Mouse (Mus musculus) liver, adult 2 months (tissue): ENCODE measurements around the gene Rnf187. TPM values are rescaled to one million over a fixed set of nuclear protein-coding genes. Genes with fewer than 3 reads are reported as not detected.

ENCODE experiments used
- DNase-seq: peaks from one replicate; pipeline ENCODE4 v3.0.0-alpha.2; 2011; ENCODE audit warnings: low read depth, low spot score; ENCODE audit errors: extremely low read depth
- H3K27ac ChIP-seq: fragments of 200-500 bp; replicated peaks from 2 replicates; pipeline ENCODE4 v1.5.1; 2012; ENCODE audit warnings: low read depth, mild to moderate bottlenecking, control low read depth, inconsistent platforms, low read length; ENCODE audit not compliant: insufficient read depth
- H3K27me3 ChIP-seq: fragments of 200-500 bp; 2 replicates; pipeline ENCODE4 v1.6.1; 2012; ENCODE audit warnings: mild to moderate bottlenecking, moderate library complexity, low read length, inconsistent platforms; ENCODE audit not compliant: control insufficient read depth, insufficient read depth
- H3K36me3 ChIP-seq: fragments of 200-500 bp; 2 replicates; pipeline ENCODE4 v1.6.1; 2012; ENCODE audit warnings: low read length, inconsistent platforms; ENCODE audit not compliant: control insufficient read depth, insufficient read depth
- H3K4me1 ChIP-seq: fragments of 200-500 bp; 2 replicates; pipeline ENCODE4 v1.6.1; 2011; ENCODE audit warnings: low read length; ENCODE audit not compliant: control insufficient read depth, insufficient read depth
- H3K4me3 ChIP-seq: fragments of 200-500 bp; 2 replicates; pipeline ENCODE4 v1.5.1; 2011; ENCODE audit warnings: low read depth, mild to moderate bottlenecking, control low read depth, low read length, moderate library complexity; ENCODE audit not compliant: insufficient read depth
- H3K79me2 ChIP-seq: fragments of 200-500 bp; 2 replicates; pipeline ENCODE4 v1.6.1; 2012; ENCODE audit warnings: inconsistent platforms, mild to moderate bottlenecking, low read length, moderate library complexity; ENCODE audit not compliant: control insufficient read depth, insufficient read depth
- H3K9ac ChIP-seq: fragments of 200-500 bp; 2 replicates; pipeline ENCODE4 v1.6.1; 2012; ENCODE audit warnings: low read depth, mild to moderate bottlenecking, control low read depth, inconsistent platforms, low read length
- CTCF ChIP-seq: fragments of 200-500 bp; IDR thresholded peaks from 2 replicates; pipeline ENCODE4 v1.5.1; 2011; ENCODE audit warnings: low read depth, low read length, control low read depth
- POLR2A ChIP-seq: fragments of 200-500 bp; IDR thresholded peaks from 2 replicates; pipeline ENCODE4 v1.6.1; 2011; ENCODE audit warnings: low read length, control low read depth; ENCODE audit not compliant: insufficient read depth; ENCODE audit errors: extremely low read depth
- WGBS: fragments of 180-500 bp; shearing (Covaris S2); methylation state at CpG from one replicate; pipeline ENCODE4 v1.1.7; 2018; 5-methylcytosine and 5-hydroxymethylcytosine counted together
- polyA plus RNA-seq: library from polyadenylated mRNA; depleted of rRNA; stranded (reverse); fragments of >200 nt; gene quantifications from 2 replicates; pipeline ENCODE4 v1.2.3, GENCODE M21; 2012
- total RNA-seq: library from RNA; depleted of rRNA; stranded (reverse); fragments of >200 nt; gene quantifications from 2 replicates; pipeline ENCODE4 v1.2.3, GENCODE M21; 2014

The Rnf187 gene
- total and polyA plus RNA-seq, 2 experiments, result 63.7 to 134 TPM

DNA sequence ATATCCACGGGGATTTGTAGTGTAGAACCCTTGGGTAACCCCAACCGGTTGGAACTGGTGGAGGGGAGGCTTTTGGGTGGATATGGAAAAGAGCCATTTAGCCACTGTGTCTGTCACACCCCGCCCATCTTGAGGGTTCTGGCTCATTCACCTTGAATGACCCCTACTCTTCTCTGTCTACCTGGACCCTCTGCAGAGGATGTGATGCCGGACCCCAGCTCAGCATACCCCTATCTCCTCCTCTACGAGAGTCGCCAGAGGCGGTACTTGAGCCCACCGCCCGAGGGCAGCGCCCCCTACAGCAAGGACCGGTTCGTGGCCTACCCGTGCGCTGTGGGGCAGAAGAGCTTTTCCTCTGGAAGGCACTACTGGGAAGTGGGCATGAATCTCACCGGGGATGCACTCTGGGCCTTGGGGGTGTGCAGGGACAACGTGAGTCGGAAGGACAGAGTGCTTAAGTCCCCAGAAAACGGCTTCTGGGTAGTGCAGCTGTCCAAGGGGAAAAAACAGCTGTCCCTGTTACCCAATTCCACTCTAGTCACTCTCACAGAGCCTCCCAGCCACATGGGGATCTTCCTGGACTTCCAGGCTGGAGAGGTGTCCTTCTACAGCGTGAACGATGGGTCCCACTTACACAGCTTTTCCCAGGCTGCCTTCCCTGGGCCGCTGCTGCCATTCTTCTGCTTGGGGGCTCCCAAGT is 32.3 kb upstream of the Rnf187 start:
- H3K79me2 ChIP-seq, result no peaks in the 10 kb centered on the region
- no peaks in the 10 kb centered on the region for H3K4me1 ChIP-seq
- no peak for DNase-seq
- no peak overlapping the region for H3K9ac ChIP-seq
- TF ChIP-seq CTCF (peak; percentile 22; the same call in 1 of the 2 replicates), POLR2A (no peak)
- H3K27ac ChIP-seq, result no peak overlapping the region
- 90% methylated on average over 21 of the region's 21 CpGs for WGBS
- H3K36me3 ChIP-seq, result no peaks in the 10 kb centered on the region
- no peaks in the 10 kb centered on the region for H3K27me3 ChIP-seq
- no peak overlapping the region for H3K4me3 ChIP-seq

DNA sequence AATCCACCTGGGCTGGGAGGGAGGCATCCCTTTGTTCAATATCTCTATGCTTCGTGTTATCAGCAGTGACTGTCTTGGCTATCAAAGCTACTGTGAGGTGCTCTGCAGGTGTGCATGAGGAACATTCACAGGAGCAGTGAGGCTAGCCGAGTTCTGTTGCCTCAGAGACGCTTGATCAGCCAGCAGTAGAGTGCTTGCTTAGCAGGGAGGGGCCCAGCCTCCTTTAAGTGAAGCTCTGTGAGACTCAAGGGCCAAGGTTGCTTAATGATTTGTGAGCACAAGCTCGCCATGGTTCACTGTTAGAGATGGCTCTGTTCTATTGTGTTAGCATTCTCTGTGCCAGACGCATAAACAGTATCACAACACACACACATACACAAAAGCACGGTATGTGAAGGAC is 30.9 kb upstream of the Rnf187 start:
- H3K9ac ChIP-seq, result no peak overlapping the region
- no peaks in the 10 kb centered on the region for H3K79me2 ChIP-seq
- H3K4me1 ChIP-seq, result no peaks in the 10 kb centered on the region
- no peaks in the 10 kb centered on the region for H3K27me3 ChIP-seq
- DNase-seq, result no peak
- TF ChIP-seq CTCF, result no peak
- TF ChIP-seq POLR2A, result no peak
- H3K4me3 ChIP-seq, result no peak overlapping the region
- H3K36me3 ChIP-seq, result no peaks in the 10 kb centered on the region
- 73% methylated on average over 6 of the region's 6 CpGs for WGBS
- no peak overlapping the region for H3K27ac ChIP-seq

DNA sequence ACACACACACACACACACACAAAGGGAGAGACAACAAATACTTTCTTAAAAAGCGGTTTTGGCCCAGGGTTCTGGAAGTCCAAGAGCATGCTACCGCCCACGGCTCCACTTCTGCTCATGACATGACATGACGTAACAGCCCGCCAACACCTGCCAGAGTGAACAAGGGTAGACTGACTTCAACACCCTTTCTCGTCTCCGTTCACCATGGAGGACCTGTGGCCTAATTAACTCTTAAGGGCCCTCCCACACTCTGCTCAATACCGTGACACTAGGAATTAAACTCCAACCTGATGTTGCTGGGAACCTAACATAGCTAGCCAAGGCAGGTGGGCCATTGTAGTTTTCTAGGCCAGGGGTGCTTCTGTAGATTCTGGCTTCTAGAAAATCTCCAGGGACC is 30.3 kb upstream of the Rnf187 start:
- Histone ChIP-seq H3K9ac (no peak overlapping the region), H3K4me3 (no peak overlapping the region), H3K4me1 (no peaks in the 10 kb centered on the region), H3K36me3 (no peaks in the 10 kb centered on the region), H3K79me2 (no peaks in the 10 kb centered on the region), H3K27ac (no peak overlapping the region), H3K27me3 (no peaks in the 10 kb centered on the region)
- TF ChIP-seq POLR2A, result no peak
- TF ChIP-seq CTCF, result no peak
- WGBS, result 23% methylated on average over 8 of the region's 8 CpGs
- DNase-seq, result no peak

DNA sequence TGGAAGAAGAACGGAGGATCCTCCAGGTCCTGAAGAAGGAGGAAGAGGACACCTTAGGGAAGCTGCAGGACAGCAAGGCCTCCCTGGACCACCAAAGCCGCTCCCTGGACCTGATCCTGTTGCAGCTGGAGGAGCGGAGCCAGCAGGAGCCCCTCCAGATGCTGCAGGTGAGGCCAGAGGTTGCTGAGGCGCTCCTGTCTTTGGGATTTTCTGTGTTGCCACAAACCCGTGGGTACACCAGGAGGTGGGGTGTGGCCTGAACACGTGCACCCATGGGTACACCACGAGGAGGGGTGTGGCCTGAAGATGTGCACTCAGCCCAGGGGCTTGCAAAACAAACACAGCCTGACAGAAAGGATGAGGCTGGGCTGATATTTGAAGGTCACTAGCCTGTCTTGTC is 29.8 kb upstream of the Rnf187 start:
- H3K9ac ChIP-seq, result no peak overlapping the region
- no peaks in the 10 kb centered on the region for H3K36me3 ChIP-seq
- WGBS, result 71% methylated on average over 7 of the region's 7 CpGs
- no peak for DNase-seq
- no peaks in the 10 kb centered on the region for H3K4me1 ChIP-seq
- H3K79me2 ChIP-seq, result no peaks in the 10 kb centered on the region
- no peaks in the 10 kb centered on the region for H3K27me3 ChIP-seq
- no peak overlapping the region for H3K4me3 ChIP-seq
- no peak overlapping the region for H3K27ac ChIP-seq
- TF ChIP-seq CTCF (no peak), POLR2A (no peak)

- H3K27me3 ChIP-seq, result no peaks in the 10 kb centered on the region
- H3K79me2 ChIP-seq, result no peaks in the 10 kb centered on the region
- H3K9ac ChIP-seq, result no peak overlapping the region
- H3K4me3 ChIP-seq, result no peak overlapping the region
- no peaks in the 10 kb centered on the region for H3K4me1 ChIP-seq
- TF ChIP-seq POLR2A, result no peak
- no peak for TF ChIP-seq CTCF
- H3K27ac ChIP-seq, result no peak overlapping the region
- 100% methylated on average over 1 of the region's 1 CpGs for WGBS
- DNase-seq, result peak; percentile 41
- H3K36me3 ChIP-seq, result no peaks in the 10 kb centered on the region
Measured at GRCm38 (mm10) chr11:58967346-58967745, 28.6 kb upstream of the Rnf187 start.

GRCm38 (mm10) chr11:58965001-58965760 is 26.5 kb upstream of the Rnf187 start:
- DNase-seq, result no peak
- no peak overlapping the region for H3K27ac ChIP-seq
- H3K27me3 ChIP-seq, result 0 out of 2 replicates have a peak, but pooled peaks cover 5% of the 10 kb centered on the region
- H3K36me3 ChIP-seq, result no peaks in the 10 kb centered on the region
- WGBS, result 56% methylated on average over 12 of the region's 12 CpGs
- no peak overlapping the region for H3K9ac ChIP-seq
- H3K79me2 ChIP-seq, result no peaks in the 10 kb centered on the region
- H3K4me3 ChIP-seq, result no peak overlapping the region
- TF ChIP-seq CTCF, result no peak
- no peak for TF ChIP-seq POLR2A
- H3K4me1 ChIP-seq, result no peaks in the 10 kb centered on the region; the same call in 1 of the 2 replicates
